Mouse (Mus musculus) lung, embryonic 14.5 days (tissue): ENCODE results near the gene Rundc1. TPM values are rescaled to one million over a fixed set of nuclear protein-coding genes. Genes with fewer than 3 reads are reported as not detected.
"Not testable (repeated sequence)": the region's sequence is repeated elsewhere in the genome, so short reads cannot be mapped to it uniquely, and the experiment has no call there.

Source experiments
- ATAC-seq: fragments of 200-750 bp; cut with Nextera tagmentation; 2 replicates; pipeline ENCODE4 v1.8.0; 2017; ENCODE audit warnings: mild to moderate bottlenecking, moderate TSS enrichment, moderate library complexity; ENCODE audit not compliant: insufficient read depth
- DNase-seq: peaks from one replicate; pipeline ENCODE4 v3.0.0-alpha.2; 2015
- H3K27ac ChIP-seq: fragments of 300-500 bp; sonication (generic); 2 replicates; pipeline ENCODE4 v1.5.1; 2014; ENCODE audit warnings: low read depth, mild to moderate bottlenecking, moderate library complexity
- H3K27me3 ChIP-seq: fragments of 300-500 bp; sonication (generic); 2 replicates; pipeline ENCODE4 v1.6.1; 2014; ENCODE audit warnings: low read length, control low read depth; ENCODE audit not compliant: insufficient read depth
- H3K36me3 ChIP-seq: fragments of 300-500 bp; sonication (generic); 2 replicates; pipeline ENCODE4 v1.6.1; 2014; ENCODE audit warnings: control low read depth; ENCODE audit not compliant: insufficient read depth
- H3K4me1 ChIP-seq: fragments of 300-500 bp; sonication (generic); 2 replicates; pipeline ENCODE4 v1.6.1; 2014; ENCODE audit warnings: antibody characterized with exemption, control low read depth; ENCODE audit not compliant: insufficient read depth
- H3K4me2 ChIP-seq: fragments of 300-500 bp; sonication (generic); 2 replicates; pipeline ENCODE4 v1.6.1; 2014; ENCODE audit warnings: mild to moderate bottlenecking
- H3K4me3 ChIP-seq: fragments of 300-500 bp; sonication (generic); 2 replicates; pipeline ENCODE4 v1.5.1; 2014; ENCODE audit warnings: low read depth, low read length
- H3K9ac ChIP-seq: fragments of 300-500 bp; sonication (generic); 2 replicates; pipeline ENCODE4 v1.6.1; 2014
- H3K9me3 ChIP-seq: fragments of 300-500 bp; sonication (generic); 2 replicates; pipeline ENCODE4 v1.6.1; 2016; ENCODE audit warnings: low read depth, low read length, control low read depth
- CTCF ChIP-seq: IDR thresholded peaks from 2 replicates; pipeline ENCODE4 v1.5.1; 2016; ENCODE audit warnings: antibody characterized with exemption, low read depth
- WGBS: fragments of 180-500 bp; shearing (Covaris S2); extraction: QIAGEN DNeasy Blood & Tissue Kit; methylation state at CpG from one replicate; pipeline ENCODE4 v1.1.7; 2014; 5-methylcytosine and 5-hydroxymethylcytosine counted together
- polyA plus RNA-seq: library from polyadenylated mRNA; unstranded; fragments of >200 nt; fragmentation: Nextera tagmentation; extraction: Ambion mirVana; gene quantifications from 2 replicates; pipeline ENCODE4 v1.2.1, GENCODE M21; 2014

Rundc1 gene
- polyA plus RNA-seq, 1 experiment from 2014 or later: 17.4 TPM

DNA sequence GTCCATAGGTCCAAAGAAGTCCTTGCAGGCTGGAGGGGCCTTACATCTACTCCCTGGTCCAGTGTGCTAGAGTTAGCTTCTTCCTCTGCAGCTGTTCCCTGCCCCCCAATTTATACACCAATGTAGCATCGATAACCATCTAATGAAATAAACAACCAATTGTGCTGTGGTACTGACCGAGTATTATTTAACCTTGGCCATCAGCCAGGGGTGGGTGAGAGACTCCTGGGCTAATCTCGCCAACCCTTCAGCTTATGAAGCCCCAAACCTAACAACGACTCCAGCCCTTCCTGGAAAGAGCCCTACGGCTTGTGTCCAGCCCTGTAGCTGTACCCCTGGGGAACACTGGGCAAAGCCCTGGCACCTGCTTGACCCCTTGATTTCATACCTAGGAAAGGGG, 49.4 kb downstream of the Rundc1 start:
- TF ChIP-seq CTCF: no peak
- no peaks in the 10 kb centered on the region for H3K27me3 ChIP-seq
- no peaks in the 10 kb centered on the region for H3K4me1 ChIP-seq
- no peaks in the 10 kb centered on the region for H3K36me3 ChIP-seq
- no peak overlapping the region for H3K9ac ChIP-seq
- no peak overlapping the region for H3K27ac ChIP-seq
- 62% methylated on average over 5 of the region's 5 CpGs for WGBS
- no peak overlapping the region for H3K4me2 ChIP-seq
- no peak overlapping the region for H3K4me3 ChIP-seq
- no peak for ATAC-seq
- no peak for DNase-seq
- no peaks in the 10 kb centered on the region for H3K9me3 ChIP-seq

GRCm38 (mm10) chr11:101476361-101476760, 51.5 kb downstream of the Rundc1 start:
- H3K9me3 ChIP-seq, H3K4me3 ChIP-seq, DNase-seq, H3K27me3 ChIP-seq, H3K27ac ChIP-seq, H3K4me2 ChIP-seq, H3K4me1 ChIP-seq, H3K36me3 ChIP-seq, H3K9ac ChIP-seq, ATAC-seq: not testable (repeated sequence)
- WGBS: 86% methylated on average over 4 of the region's 4 CpGs

DNA sequence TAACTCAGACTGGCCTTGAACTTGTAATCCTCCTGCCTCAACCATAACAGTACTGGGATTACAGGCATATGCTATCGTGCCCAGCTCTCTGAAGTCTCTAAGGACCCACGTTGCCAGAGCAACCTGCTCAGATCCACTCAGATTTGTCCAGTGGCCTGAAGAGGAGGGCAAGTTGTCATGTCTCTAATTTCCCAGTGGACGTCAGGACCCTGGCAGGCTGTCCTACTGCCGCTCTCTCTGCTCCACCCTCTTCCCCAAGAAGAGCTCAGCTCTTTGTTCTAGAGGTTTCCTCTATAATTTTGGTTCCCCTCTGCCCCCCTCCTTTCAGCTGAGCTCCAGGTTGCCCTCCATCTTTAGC, 52.3 kb downstream of the Rundc1 start:
- no peak for ATAC-seq
- no peak for TF ChIP-seq CTCF
- WGBS: 43% methylated on average over 4 of the region's 4 CpGs

DNA sequence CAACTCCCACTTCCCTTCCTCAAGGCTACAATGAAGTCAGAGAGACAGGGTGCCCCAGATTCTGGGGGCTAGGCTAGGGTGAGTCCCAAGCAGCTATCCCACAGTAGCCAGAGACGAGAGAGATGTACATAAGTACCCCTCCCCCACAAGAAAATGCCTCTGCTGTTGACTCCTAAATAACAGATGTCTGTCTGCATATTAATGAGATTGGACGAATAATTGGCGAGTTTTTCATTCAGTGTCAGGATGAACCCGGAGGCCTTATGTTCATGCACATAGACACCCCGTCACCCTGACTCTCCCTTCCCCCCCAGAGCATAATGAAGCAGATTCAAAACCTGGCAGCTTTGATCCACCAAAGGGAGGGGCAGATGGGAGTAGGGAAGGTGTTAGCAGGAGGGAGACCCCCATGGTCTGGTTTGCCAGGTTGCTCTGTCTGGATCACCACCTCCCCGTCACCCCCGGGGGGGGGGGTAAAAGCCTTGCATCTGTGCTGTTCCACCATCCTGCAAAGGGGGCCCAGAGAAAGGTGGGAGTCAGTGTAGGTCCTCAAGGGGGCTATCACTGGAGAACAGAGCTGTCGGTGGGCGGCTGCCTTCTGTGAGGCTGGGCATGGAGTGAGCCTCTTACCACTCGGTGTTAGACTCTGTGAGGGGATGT, 52.8 kb downstream of the Rundc1 start:
- H3K4me3 ChIP-seq: no peak overlapping the region
- H3K9ac ChIP-seq: no peak overlapping the region
- no peaks in the 10 kb centered on the region for H3K36me3 ChIP-seq
- H3K27ac ChIP-seq: no peak overlapping the region
- H3K9me3 ChIP-seq: no peaks in the 10 kb centered on the region
- no peak for TF ChIP-seq CTCF
- ATAC-seq (no peak), DNase-seq (no peak)
- 59% methylated on average over 10 of the region's 10 CpGs for WGBS
- no peak overlapping the region for H3K4me2 ChIP-seq
- H3K4me1 ChIP-seq: no peaks in the 10 kb centered on the region
- no peaks in the 10 kb centered on the region for H3K27me3 ChIP-seq

More for the DNA sequence above, 52.3 kb downstream of the Rundc1 start:
- H3K4me1 ChIP-seq: no peaks in the 10 kb centered on the region
- H3K27ac ChIP-seq: no peak overlapping the region
- no peaks in the 10 kb centered on the region for H3K27me3 ChIP-seq
- no peaks in the 10 kb centered on the region for H3K36me3 ChIP-seq
- no peaks in the 10 kb centered on the region for H3K9me3 ChIP-seq
- H3K4me2 ChIP-seq: no peak overlapping the region
- no peak for DNase-seq
- no peak overlapping the region for H3K9ac ChIP-seq
- no peak overlapping the region for H3K4me3 ChIP-seq

GRCm38 (mm10) chr11:101479171-101479635, 54.3 kb downstream of the Rundc1 start:
- peak; percentile 29 for DNase-seq
- no peak for ATAC-seq
- H3K4me3 ChIP-seq: no peak overlapping the region

DNA sequence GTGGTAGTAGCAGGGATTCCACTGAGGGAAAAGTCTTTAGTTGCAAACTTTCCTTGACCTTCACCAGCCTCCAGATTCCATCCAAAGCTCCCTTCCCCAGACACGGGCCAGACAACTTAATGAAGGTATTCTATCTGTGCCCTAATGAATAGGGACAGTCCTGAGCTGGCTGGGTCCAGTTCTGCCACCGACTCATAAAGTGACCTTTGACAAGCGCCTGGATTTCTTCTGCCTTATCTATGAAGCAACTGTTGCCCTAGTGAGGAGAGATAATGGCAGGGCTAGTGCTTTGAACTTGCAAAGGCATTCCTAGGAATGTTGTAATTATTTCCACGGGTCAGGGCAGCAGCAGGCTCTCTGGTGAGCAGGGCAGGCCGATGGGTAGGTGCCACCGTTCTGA, 56.0 kb downstream of the Rundc1 start:
- no peak for TF ChIP-seq CTCF
- Histone ChIP-seq H3K27ac (no peak overlapping the region), H3K4me1 (no peaks in the 10 kb centered on the region), H3K36me3 (no peaks in the 10 kb centered on the region), H3K4me3 (no peak overlapping the region), H3K4me2 (no peak overlapping the region), H3K9ac (no peak overlapping the region), H3K27me3 (no peaks in the 10 kb centered on the region), H3K9me3 (no peaks in the 10 kb centered on the region)
- 15% methylated on average over 6 of the region's 6 CpGs for WGBS
- DNase-seq (no peak), ATAC-seq (no peak)

More at GRCm38 (mm10) chr11:101479171-101479635, 54.3 kb downstream of the Rundc1 start:
- Histone ChIP-seq H3K36me3 (no peaks in the 10 kb centered on the region), H3K9ac (no peak overlapping the region), H3K4me2 (peak overlapping the region; percentile 50), H3K4me1 (no peaks in the 10 kb centered on the region), H3K27ac (no peak overlapping the region), H3K9me3 (no peaks in the 10 kb centered on the region), H3K27me3 (no peaks in the 10 kb centered on the region)
- WGBS: 9% methylated on average over 18 of the region's 18 CpGs
- TF ChIP-seq CTCF: no peak

DNA sequence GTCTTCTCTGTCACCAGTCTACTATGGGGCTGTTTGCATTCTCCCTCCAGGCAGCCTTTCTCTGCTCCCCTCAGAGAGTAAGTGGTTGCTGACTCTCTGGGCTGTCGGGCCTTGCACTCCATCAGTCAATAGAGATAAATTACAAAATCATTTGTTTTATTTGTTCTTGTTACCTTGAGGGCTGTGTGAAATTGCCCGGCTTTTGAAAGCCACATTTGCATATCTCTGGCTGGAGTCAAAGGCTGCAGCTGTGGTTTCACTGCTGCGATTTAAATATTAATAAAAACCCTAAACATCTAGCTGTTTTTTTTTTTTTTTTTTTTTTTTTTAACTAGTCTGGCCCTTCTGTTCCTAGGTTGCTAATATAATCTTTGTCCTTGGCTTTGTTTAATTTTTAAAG, 58.9 kb downstream of the Rundc1 start:
- Histone ChIP-seq H3K27ac (no peak overlapping the region), H3K4me3 (no peak overlapping the region), H3K9ac (no peak overlapping the region), H3K27me3 (no peaks in the 10 kb centered on the region), H3K4me2 (no peak overlapping the region), H3K36me3 (peaks cover 17% of the 10 kb centered on the region), H3K9me3 (no peaks in the 10 kb centered on the region), H3K4me1 (no peaks in the 10 kb centered on the region)
- DNase-seq: no peak
- ATAC-seq: no peak
- TF ChIP-seq CTCF: no peak
- WGBS: 24% methylated on average over 3 of the region's 3 CpGs

- no peak for TF ChIP-seq CTCF
- Histone ChIP-seq H3K36me3 (peaks cover 21% of the 10 kb centered on the region), H3K4me1 (no peaks in the 10 kb centered on the region), H3K4me3 (no peak overlapping the region), H3K4me2 (no peak overlapping the region), H3K9me3 (no peaks in the 10 kb centered on the region), H3K9ac (no peak overlapping the region), H3K27me3 (no peaks in the 10 kb centered on the region), H3K27ac (no peak overlapping the region)
- DNase-seq (no peak), ATAC-seq (no peak)
- 58% methylated on average over 6 of the region's 6 CpGs for WGBS
Measured at GRCm38 (mm10) chr11:101484245-101484644, 59.4 kb downstream of the Rundc1 start.
